Mouse (Mus musculus) cerebellum, adult 9-11 months (tissue): ENCODE data around the gene Synj2.

Experiments
- DNase-seq: peaks from one replicate; pipeline ENCODE4 v3.0.0; 2022

Gene Synj2

GRCm38 (mm10) chr17:5935680-5936079, 5.4 kb upstream of the Synj2 start:
- no peak for DNase-seq

GRCm38 (mm10) chr17:5936276-5936675, 4.8 kb upstream of the Synj2 start:
- no peak for DNase-seq

GRCm38 (mm10) chr17:5937441-5937840, 3.6 kb upstream of the Synj2 start:
- peak; percentile 70 for DNase-seq

GRCm38 (mm10) chr17:5939871-5940270, 1.2 kb upstream of the Synj2 start:
- DNase-seq, result peak; percentile 26

- peak; percentile 74 for DNase-seq
These were observed 288 bp upstream of the Synj2 start for GRCm38 (mm10) chr17:5940792-5941191.

- DNase-seq, result no peak
These were observed 1.1 kb downstream of the Synj2 start for GRCm38 (mm10) chr17:5942156-5942555.

- no peak for DNase-seq
These were observed 2.0 kb downstream of the Synj2 start for GRCm38 (mm10) chr17:5943053-5943452.

- no peak for DNase-seq
These were observed 6.0 kb downstream of the Synj2 start for GRCm38 (mm10) chr17:5947039-5947438.

- DNase-seq, result no peak
These were observed 11.4 kb downstream of the Synj2 start for GRCm38 (mm10) chr17:5952455-5952854.

- DNase-seq, result no peak
These were observed 15.4 kb downstream of the Synj2 start for GRCm38 (mm10) chr17:5956350-5957000.

GRCm38 (mm10) chr17:5957097-5957496, 16.0 kb downstream of the Synj2 start:
- DNase-seq, result no peak

- DNase-seq, result no peak
These were observed 17.1 kb downstream of the Synj2 start for GRCm38 (mm10) chr17:5958229-5958628.

GRCm38 (mm10) chr17:5958636-5959035, 17.6 kb downstream of the Synj2 start:
- no peak for DNase-seq

- DNase-seq, result no peak
These were observed 18.0 kb downstream of the Synj2 start for GRCm38 (mm10) chr17:5959096-5959495.

- no peak for DNase-seq
These were observed 18.7 kb downstream of the Synj2 start for GRCm38 (mm10) chr17:5959802-5960201.

GRCm38 (mm10) chr17:5963766-5964165, 22.7 kb downstream of the Synj2 start:
- no peak for DNase-seq

GRCm38 (mm10) chr17:5965084-5965781, 24.2 kb downstream of the Synj2 start:
- no peak for DNase-seq

- DNase-seq, result no peak
These were observed 25.6 kb downstream of the Synj2 start for GRCm38 (mm10) chr17:5966706-5967105.

- no peak for DNase-seq
These were observed 27.5 kb downstream of the Synj2 start for GRCm38 (mm10) chr17:5968562-5968961.

GRCm38 (mm10) chr17:5969246-5969645, 28.2 kb downstream of the Synj2 start:
- DNase-seq, result no peak

GRCm38 (mm10) chr17:5970298-5970821, 29.3 kb downstream of the Synj2 start:
- no peak for DNase-seq

- DNase-seq, result no peak
These were observed 32.5 kb downstream of the Synj2 start for GRCm38 (mm10) chr17:5973536-5973935.

- DNase-seq, result peak; percentile 63
These were observed 34.3 kb downstream of the Synj2 start for GRCm38 (mm10) chr17:5975099-5975977.
